Mouse (Mus musculus): ENCODE data around the gene Zfp433. TPM values are rescaled to one million over a fixed set of nuclear protein-coding genes. Genes with fewer than 3 reads are reported as not detected.
"Not testable (repeated sequence)": the region's sequence is repeated elsewhere in the genome, so short reads cannot be mapped to it uniquely, and the experiment has no call there.

The Zfp433 gene
- 4.0 and 4.3 TPM in 2 replicates for polyA plus RNA-seq (2015; fragmentation: Nextera tagmentation; extraction: Ambion mirVana)

DNA sequence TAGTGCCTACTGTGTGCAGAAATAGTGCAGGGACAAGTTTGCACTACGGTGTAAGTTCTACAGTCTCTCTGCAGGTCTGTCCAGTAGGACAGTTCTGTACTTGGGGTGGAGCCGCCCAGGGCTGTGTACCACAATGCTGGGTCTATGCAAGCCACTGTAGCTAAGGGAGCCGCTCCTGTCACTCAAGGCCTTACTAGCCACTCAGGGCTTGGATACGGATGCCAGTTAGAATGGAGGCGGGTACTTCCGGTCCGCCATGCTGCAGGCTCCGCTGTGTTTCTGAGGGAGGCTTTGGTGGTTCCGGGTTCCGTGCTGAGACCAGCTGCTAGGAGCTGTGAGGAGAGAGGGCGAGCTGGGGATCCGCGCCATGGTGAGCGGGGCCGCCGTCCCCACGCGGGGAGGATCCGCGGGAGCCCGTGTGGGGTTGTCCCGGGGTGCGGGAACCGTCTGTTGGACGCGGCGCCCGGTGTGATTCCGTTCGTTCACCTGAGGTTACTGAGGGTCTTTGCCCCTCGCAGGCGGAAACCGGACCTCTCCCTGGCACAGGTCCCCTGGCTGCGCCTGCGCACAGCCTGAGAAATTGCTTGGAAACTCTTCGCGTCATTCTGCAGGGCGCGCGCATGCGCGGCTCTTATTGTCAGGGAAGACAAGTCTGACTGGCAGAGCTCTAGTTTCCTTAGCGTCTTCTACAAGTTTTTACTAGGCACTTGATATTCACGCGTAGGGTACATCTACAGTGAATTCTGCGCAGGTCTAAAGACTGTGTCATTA lies at the start of gene Zfp433:
Zfp433 (plus strand) TSS at position 295 of the 771 bp plus-strand sequence.
- WGBS (ENCODE audit: insufficient replicate concordance): no CpG with 5 or more reads among the region's 46 CpGs
- not testable (repeated sequence) for H3K27me3 ChIP-seq; H3K27ac ChIP-seq (replicated peaks); H3K4me3 ChIP-seq (replicated peaks); H3K4me2 ChIP-seq; H3K9ac ChIP-seq; H3K36me3 ChIP-seq (replicated peaks); H3K9me3 ChIP-seq (replicated peaks); H3K4me1 ChIP-seq (replicated peaks)
- peak; percentile 99 for ATAC-seq (ENCODE audit: insufficient read depth)

DNA sequence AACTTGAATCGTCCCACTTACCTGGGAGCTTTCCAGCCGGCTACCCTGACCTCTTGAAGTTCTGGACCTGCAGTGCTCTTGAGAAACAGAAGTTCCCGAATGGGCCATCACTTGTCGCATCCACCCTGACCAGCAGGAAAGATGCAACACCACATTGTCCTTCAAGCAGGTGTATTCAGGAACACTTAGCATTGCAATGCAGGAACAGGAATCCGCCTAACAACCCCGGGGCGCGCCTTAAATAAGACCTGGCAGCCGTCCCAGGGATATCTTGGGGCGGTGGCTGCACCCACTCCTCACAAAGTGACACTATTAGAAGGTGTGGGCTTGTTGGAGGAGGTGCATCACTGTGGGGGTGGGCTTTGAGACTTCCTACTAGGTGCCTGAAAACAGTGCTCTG lies 49.4 kb upstream of the Zfp433 start:
- Histone ChIP-seq H3K4me3 (replicated peaks) (no peak overlapping the region), H3K4me2 (no peak overlapping the region), H3K27ac (replicated peaks) (no peak overlapping the region), H3K36me3 (replicated peaks) (peaks cover 27% of the 10 kb centered on the region), H3K9me3 (replicated peaks) (no peaks in the 10 kb centered on the region; the same call in 1 of the 2 replicates), H3K27me3 (no peaks in the 10 kb centered on the region), H3K9ac (no peak overlapping the region), H3K4me1 (replicated peaks) (peaks cover 8% of the 10 kb centered on the region; the same call in 1 of the 2 replicates)
- 84% methylated on average over 10 of the region's 10 CpGs for WGBS (ENCODE audit: insufficient replicate concordance)
- no peak for ATAC-seq (ENCODE audit: insufficient read depth)

DNA sequence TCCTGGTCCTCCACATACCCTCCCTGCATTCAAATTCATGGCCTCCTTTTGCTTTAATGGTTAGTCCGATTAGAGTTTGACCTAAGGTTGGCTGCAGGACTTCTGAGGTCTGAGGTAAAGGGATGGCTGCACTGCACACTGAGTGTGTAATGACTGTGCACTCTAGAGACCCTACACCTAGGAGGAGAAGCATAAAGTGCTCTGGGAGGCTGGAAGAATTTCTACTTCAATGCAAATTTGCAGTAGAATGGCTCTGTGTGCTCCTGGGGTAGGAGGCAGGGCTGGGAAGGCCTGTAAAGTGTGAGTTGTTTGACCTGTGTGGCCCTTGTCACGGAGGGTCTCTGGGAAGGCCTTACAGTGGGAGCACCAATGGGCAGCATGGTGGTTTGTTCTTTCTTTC lies 48.5 kb upstream of the Zfp433 start:
- Histone ChIP-seq H3K4me2 (no peak overlapping the region), H3K27ac (replicated peaks) (no peak overlapping the region), H3K9ac (no peak overlapping the region), H3K4me1 (replicated peaks) (0 out of 2 replicates have a peak, but pooled peaks cover 2% of the 10 kb centered on the region), H3K4me3 (replicated peaks) (no peak overlapping the region), H3K9me3 (replicated peaks) (no peaks in the 10 kb centered on the region; the same call in 1 of the 2 replicates), H3K27me3 (no peaks in the 10 kb centered on the region), H3K36me3 (replicated peaks) (peaks cover 27% of the 10 kb centered on the region)
- 94% methylated on average over 2 of the region's 2 CpGs for WGBS (ENCODE audit: insufficient replicate concordance)
- ATAC-seq (ENCODE audit: insufficient read depth): no peak

DNA sequence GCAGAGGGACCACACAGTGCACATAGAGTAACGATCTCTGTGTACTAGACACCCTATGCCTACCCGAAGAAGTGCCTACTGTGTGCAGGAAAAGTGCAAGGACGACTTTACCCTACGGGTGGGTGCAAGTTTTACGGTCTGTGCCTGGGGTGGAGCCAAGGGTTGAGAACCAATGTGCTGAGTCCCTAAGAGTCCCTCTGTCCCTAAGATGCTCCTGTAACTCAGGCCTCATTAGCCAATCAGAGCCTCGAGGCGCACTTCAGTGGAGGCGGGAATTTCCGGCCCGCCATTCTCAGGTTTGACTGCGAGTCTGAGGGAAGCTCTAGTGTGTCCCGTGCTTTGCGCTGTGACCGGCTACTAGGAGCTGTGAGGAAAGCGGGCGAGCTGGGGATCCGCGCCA lies 17.5 kb upstream of the Zfp433 start:
- not testable (repeated sequence) for H3K27ac ChIP-seq (replicated peaks); H3K4me2 ChIP-seq; ATAC-seq (ENCODE audit: insufficient read depth); H3K4me1 ChIP-seq (replicated peaks); H3K9ac ChIP-seq; H3K9me3 ChIP-seq (replicated peaks); H3K27me3 ChIP-seq; H3K4me3 ChIP-seq (replicated peaks); H3K36me3 ChIP-seq (replicated peaks)
- no CpG with 5 or more reads among the region's 18 CpGs for WGBS (ENCODE audit: insufficient replicate concordance)

DNA sequence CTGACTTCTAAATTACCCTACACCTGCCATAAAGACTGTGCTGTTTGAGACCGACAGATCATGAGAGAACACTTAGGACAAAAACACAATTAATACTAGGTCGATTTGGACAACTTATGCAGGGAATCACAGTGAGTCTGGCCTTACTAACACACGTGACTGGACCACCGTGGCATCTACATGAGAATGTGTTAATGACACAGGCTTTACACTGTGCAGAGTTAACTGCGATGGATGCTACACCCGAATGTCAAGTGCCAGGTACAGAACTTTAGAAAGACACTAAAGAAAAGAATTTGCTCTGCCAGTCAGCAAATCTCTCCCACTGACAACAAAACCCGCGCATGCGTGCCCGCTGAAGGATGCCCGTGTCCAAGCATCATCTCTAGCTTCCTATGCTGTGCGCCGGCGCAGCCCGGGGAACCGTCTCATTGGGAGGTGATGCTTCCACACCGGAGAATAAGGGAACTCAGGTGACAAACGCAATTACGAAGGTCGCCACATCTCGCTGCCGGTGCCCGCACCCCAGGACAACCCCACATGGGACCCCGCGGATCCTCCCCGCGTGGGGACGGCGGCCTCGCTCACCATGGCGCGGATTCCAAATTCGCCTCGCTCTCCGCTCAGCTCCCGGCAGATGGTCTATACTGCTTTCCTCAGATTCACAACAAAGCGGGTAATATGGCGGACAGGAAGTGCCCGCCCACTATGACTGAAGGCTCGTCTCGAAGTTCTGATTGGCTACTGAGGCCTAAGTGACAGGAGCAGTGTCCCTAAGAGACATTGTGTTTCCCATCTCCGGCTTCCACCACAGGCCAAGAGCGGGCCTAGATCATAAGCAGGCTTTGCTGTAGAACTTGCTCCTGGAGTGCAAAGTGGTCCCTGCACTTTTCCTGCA lies 66.1 kb downstream of the Zfp433 start, which contains the start of gene Gm3055:
Gm3055 (minus strand) TSS at position 656 of the 898 bp plus-strand sequence.
- H3K4me1 ChIP-seq (replicated peaks); H3K27ac ChIP-seq (replicated peaks); H3K9me3 ChIP-seq (replicated peaks); H3K36me3 ChIP-seq (replicated peaks); H3K4me2 ChIP-seq; H3K4me3 ChIP-seq (replicated peaks); H3K9ac ChIP-seq; H3K27me3 ChIP-seq: not testable (repeated sequence)
- no CpG with 5 or more reads among the region's 43 CpGs for WGBS (ENCODE audit: insufficient replicate concordance)
- ATAC-seq (ENCODE audit: insufficient read depth): peak; percentile 69

DNA sequence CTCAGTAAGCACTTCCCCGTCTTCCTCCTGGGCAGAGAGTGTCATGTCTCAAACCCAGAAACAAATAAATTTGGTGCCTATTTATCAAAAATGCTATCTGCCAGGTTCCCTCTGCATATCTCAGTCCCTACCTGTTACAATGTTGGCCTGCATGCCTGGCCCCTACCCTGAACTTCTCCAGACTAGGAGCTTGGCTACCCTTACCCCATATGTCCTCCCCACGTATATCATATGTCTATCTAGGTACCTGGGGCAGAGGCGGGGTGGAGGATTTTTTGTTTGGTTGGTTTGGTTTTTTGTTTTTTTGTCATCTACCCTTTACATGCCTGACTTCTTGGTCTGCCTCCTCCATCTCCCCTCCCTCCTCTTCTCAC lies 66.8 kb downstream of the Zfp433 start:
- not testable (repeated sequence) for H3K27ac ChIP-seq (replicated peaks); ATAC-seq (ENCODE audit: insufficient read depth); H3K4me2 ChIP-seq; H3K9me3 ChIP-seq (replicated peaks); H3K36me3 ChIP-seq (replicated peaks); H3K4me3 ChIP-seq (replicated peaks); H3K4me1 ChIP-seq (replicated peaks); H3K9ac ChIP-seq; H3K27me3 ChIP-seq
- no CpG with 5 or more reads among the region's 3 CpGs for WGBS (ENCODE audit: insufficient replicate concordance)

Other genes starting within 250 kb of the Zfp433 start
- gene Nfic, start 249.2 kb upstream of the Zfp433 start, polyA plus RNA-seq (2015; fragmentation: Nextera tagmentation; extraction: Ambion mirVana): 9.5 and 11.5 TPM in 2 replicates
- gene Celf5, start 222.1 kb upstream of the Zfp433 start, polyA plus RNA-seq (2015; fragmentation: Nextera tagmentation; extraction: Ambion mirVana): 0.02 TPM in 1 of 2 replicates, not detected in the other
- gene Ncln, start 208.4 kb upstream of the Zfp433 start, polyA plus RNA-seq (2015; fragmentation: Nextera tagmentation; extraction: Ambion mirVana): 43.7 and 52.0 TPM in 2 replicates
- gene S1pr4, start 204.7 kb upstream of the Zfp433 start, polyA plus RNA-seq (2015; fragmentation: Nextera tagmentation; extraction: Ambion mirVana): 4.1 and 5.4 TPM in 2 replicates
- 4.3 and 5.6 TPM in 2 replicates for gene Gna15, start 180.6 kb upstream of the Zfp433 start, polyA plus RNA-seq (2015; fragmentation: Nextera tagmentation; extraction: Ambion mirVana)
- 20.3 and 24.6 TPM in 2 replicates for gene Gna11, start 159.6 kb upstream of the Zfp433 start, polyA plus RNA-seq (2015; fragmentation: Nextera tagmentation; extraction: Ambion mirVana)
- gene Aes, start 145.3 kb upstream of the Zfp433 start, polyA plus RNA-seq (2015; fragmentation: Nextera tagmentation; extraction: Ambion mirVana): 243 and 271 TPM in 2 replicates
- 2.2 and 2.6 TPM in 2 replicates for gene Tle2, start 130.3 kb upstream of the Zfp433 start, polyA plus RNA-seq (2015; fragmentation: Nextera tagmentation; extraction: Ambion mirVana)
- gene Tle6, start 103.8 kb upstream of the Zfp433 start, polyA plus RNA-seq (2015; fragmentation: Nextera tagmentation; extraction: Ambion mirVana): 3.5 TPM in 2 replicates
- gene BC025920, start 98.6 kb upstream of the Zfp433 start, polyA plus RNA-seq (2015; fragmentation: Nextera tagmentation; extraction: Ambion mirVana): 0.23 and 0.24 TPM in 2 replicates
- 7.7 and 9.1 TPM in 2 replicates for gene Sirt6, start 77.0 kb upstream of the Zfp433 start, polyA plus RNA-seq (2015; fragmentation: Nextera tagmentation; extraction: Ambion mirVana)
- 1.8 and 2.3 TPM in 2 replicates for gene Ankrd24, start 76.3 kb upstream of the Zfp433 start, polyA plus RNA-seq (2015; fragmentation: Nextera tagmentation; extraction: Ambion mirVana)
- 1.7 TPM in 2 replicates for gene Gm10778, start 55.8 kb upstream of the Zfp433 start, polyA plus RNA-seq (2015; fragmentation: Nextera tagmentation; extraction: Ambion mirVana)
- 0.74 and 0.86 TPM in 2 replicates for gene Gm3055, start 66.3 kb downstream of the Zfp433 start, polyA plus RNA-seq (2015; fragmentation: Nextera tagmentation; extraction: Ambion mirVana)
- gene Gm4767, start 107.4 kb downstream of the Zfp433 start, polyA plus RNA-seq (2015; fragmentation: Nextera tagmentation; extraction: Ambion mirVana): 0.86 TPM in 2 replicates
- gene Gm32687, start 159.1 kb downstream of the Zfp433 start, polyA plus RNA-seq (2015; fragmentation: Nextera tagmentation; extraction: Ambion mirVana): 1.4 and 2.0 TPM in 2 replicates
- 0.13 and 0.28 TPM in 2 replicates for gene Zfp781, start 225.7 kb downstream of the Zfp433 start, polyA plus RNA-seq (2015; fragmentation: Nextera tagmentation; extraction: Ambion mirVana)

All from liver, embryonic 15.5 days (tissue).